Mouse (Mus musculus): ENCODE measurements around the gene Mllt10.

DNA sequence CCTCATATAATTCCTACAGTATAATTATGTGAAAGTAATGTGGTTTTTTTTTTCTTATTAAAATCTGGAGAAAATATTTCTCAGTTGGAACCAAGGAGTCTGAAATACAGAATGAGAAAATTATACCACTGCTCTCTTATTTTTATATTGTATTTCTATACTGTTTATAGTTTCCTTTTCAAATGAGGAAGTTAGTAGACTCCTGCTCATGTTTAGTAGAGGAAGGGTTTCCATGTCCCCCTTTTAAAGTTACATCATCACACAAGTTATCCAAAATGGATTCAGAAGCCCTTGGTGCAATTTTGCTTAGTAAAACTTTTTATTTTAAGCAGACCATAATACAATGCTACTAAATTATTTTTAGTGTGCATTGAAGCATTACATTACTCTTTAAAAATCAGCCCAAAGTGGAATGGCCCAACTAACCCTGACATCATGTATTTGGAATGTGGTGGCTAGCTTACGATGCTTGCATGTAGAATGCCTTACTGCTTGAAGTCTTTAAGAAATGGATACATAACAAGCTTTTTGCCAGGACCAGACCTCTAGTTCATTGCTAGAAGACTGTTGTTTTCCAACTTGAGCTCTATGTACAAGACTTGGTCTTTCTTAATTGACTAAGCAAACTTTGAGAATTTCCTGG, 146.9 kb downstream of the Mllt10 start:
- TF ChIP-seq CTCF (IDR thresholded peaks at IDR 0.05; ENCODE audit: extremely low read depth, insufficient read depth, insufficient read length, insufficient replicate concordance) (no peak), POLR2A (IDR thresholded peaks at IDR 0.05; ENCODE audit: low read depth, low read length) (no peak)
